Mouse (Mus musculus) neural tube, embryonic 11.5 days (tissue): ENCODE data around the gene Iqcf1. TPM values are rescaled to one million over a fixed set of nuclear protein-coding genes. Genes with fewer than 3 reads are reported as not detected.

ENCODE experiments used
- ATAC-seq: fragments of 200-750 bp; cut with Nextera tagmentation; 2 replicates; pipeline ENCODE4 v1.8.0; 2017; ENCODE audit warnings: moderate number of reproducible peaks, mild to moderate bottlenecking, moderate TSS enrichment, moderate library complexity; ENCODE audit not compliant: insufficient read depth, low FRiP score, low TSS enrichment
- DNase-seq: peaks from one replicate; pipeline ENCODE4 v3.0.0-alpha.2; 2015; ENCODE audit warnings: low spot score
- H3K27ac ChIP-seq: fragments of 300-500 bp; sonication (generic); 2 replicates; pipeline ENCODE4 v1.5.1; 2014; ENCODE audit warnings: low read depth, mild to moderate bottlenecking, low read length
- H3K27me3 ChIP-seq: fragments of 300-500 bp; sonication (generic); 2 replicates; pipeline ENCODE4 v1.6.1; 2014; ENCODE audit warnings: mild to moderate bottlenecking, low read length, mixed read lengths; ENCODE audit not compliant: control insufficient read depth, insufficient read depth
- H3K36me3 ChIP-seq: fragments of 300-500 bp; sonication (generic); 2 replicates; pipeline ENCODE4 v1.6.1; 2014; ENCODE audit warnings: mild to moderate bottlenecking, low read length, moderate library complexity, mixed read lengths; ENCODE audit not compliant: control insufficient read depth, insufficient read depth
- H3K4me1 ChIP-seq: fragments of 300-500 bp; sonication (generic); 2 replicates; pipeline ENCODE4 v1.6.1; 2014; ENCODE audit warnings: low read length, mixed read lengths; ENCODE audit not compliant: control insufficient read depth, insufficient read depth
- H3K4me2 ChIP-seq: fragments of 300-500 bp; sonication (generic); 2 replicates; pipeline ENCODE4 v1.6.1; 2014; ENCODE audit warnings: low read depth, mild to moderate bottlenecking, moderate library complexity
- H3K4me3 ChIP-seq: fragments of 300-500 bp; sonication (generic); 2 replicates; pipeline ENCODE4 v1.5.1; 2014; ENCODE audit warnings: low read depth, low read length
- H3K9ac ChIP-seq: fragments of 300-500 bp; sonication (generic); 2 replicates; pipeline ENCODE4 v1.6.1; 2014; ENCODE audit warnings: mild to moderate bottlenecking, low read length
- H3K9me3 ChIP-seq: fragments of 300-500 bp; sonication (generic); 2 replicates; pipeline ENCODE4 v1.6.1; 2016; ENCODE audit warnings: low read length; ENCODE audit not compliant: control insufficient read depth
- WGBS: fragments of 180-500 bp; shearing (Covaris S2); extraction: QIAGEN DNeasy Blood & Tissue Kit; methylation state at CpG from one replicate; pipeline ENCODE4 v1.1.7; 2014; 5-methylcytosine and 5-hydroxymethylcytosine counted together
- polyA plus RNA-seq: library from polyadenylated mRNA; unstranded; fragments of >200 nt; fragmentation: Nextera tagmentation; extraction: Ambion mirVana; gene quantifications from 2 replicates; pipeline ENCODE4 v1.2.1, GENCODE M21; 2014

Gene Iqcf1
- polyA plus RNA-seq, 1 experiment from 2014 or later = not detected

GRCm38 (mm10) chr9:106454888-106455681, 44.7 kb upstream of the Iqcf1 start:
- WGBS = 0% methylated on average over 16 of the region's 17 CpGs
- peak overlapping the region; percentile 90 for H3K4me3 ChIP-seq

GRCm38 (mm10) chr9:106456325-106457162, 43.2 kb upstream of the Iqcf1 start:
- Histone ChIP-seq H3K9ac (peak overlapping the region; percentile 96), H3K27ac (peak overlapping the region; percentile 65), H3K27me3 (no peaks in the 10 kb centered on the region), H3K4me2 (peak overlapping the region; percentile 99), H3K4me3 (peak overlapping the region; percentile 90), H3K36me3 (peaks cover 9% of the 10 kb centered on the region), H3K4me1 (peaks cover 47% of the 10 kb centered on the region), H3K9me3 (no peaks in the 10 kb centered on the region)
- ATAC-seq = peak; percentile 5; the same call in 1 of the 2 replicates
- DNase-seq = peak; percentile 75
- 29% methylated on average over 15 of the region's 15 CpGs for WGBS

More at GRCm38 (mm10) chr9:106454888-106455681, 44.7 kb upstream of the Iqcf1 start:
- no peaks in the 10 kb centered on the region for H3K9me3 ChIP-seq
- DNase-seq (peak; percentile 68), ATAC-seq (peak; percentile 4; the same call in 1 of the 2 replicates)
- H3K27ac ChIP-seq = peak overlapping the region; percentile 98
- H3K4me1 ChIP-seq = peaks cover 57% of the 10 kb centered on the region
- peak overlapping the region; percentile 99 for H3K4me2 ChIP-seq
- peak overlapping the region; percentile 96 for H3K9ac ChIP-seq
- no peaks in the 10 kb centered on the region for H3K27me3 ChIP-seq
- H3K36me3 ChIP-seq = peaks cover under 1% of the 10 kb centered on the region; the same call in 1 of the 2 replicates

- Histone ChIP-seq H3K4me1 (peaks cover 44% of the 10 kb centered on the region), H3K4me2 (peak overlapping the region; percentile 99), H3K27me3 (no peaks in the 10 kb centered on the region), H3K9ac (peak overlapping the region; percentile 96), H3K27ac (peak overlapping the region; percentile 65), H3K9me3 (no peaks in the 10 kb centered on the region), H3K4me3 (peak overlapping the region; percentile 90), H3K36me3 (peaks cover 12% of the 10 kb centered on the region)
- 31% methylated on average over 9 of the region's 9 CpGs for WGBS
- DNase-seq (no peak), ATAC-seq (no peak)
These were observed 42.6 kb upstream of the Iqcf1 start for GRCm38 (mm10) chr9:106457163-106457559.

GRCm38 (mm10) chr9:106457920-106458319, 41.8 kb upstream of the Iqcf1 start:
- Histone ChIP-seq H3K27me3 (no peaks in the 10 kb centered on the region), H3K4me3 (no peak overlapping the region), H3K4me1 (peaks cover 36% of the 10 kb centered on the region), H3K9me3 (no peaks in the 10 kb centered on the region), H3K4me2 (peak overlapping the region; percentile 99), H3K36me3 (peaks cover 13% of the 10 kb centered on the region), H3K27ac (no peak overlapping the region; the same call in 1 of the 2 replicates), H3K9ac (no peak overlapping the region; the same call in 1 of the 2 replicates)
- WGBS = 61% methylated on average over 5 of the region's 5 CpGs
- ATAC-seq = no peak
- no peak for DNase-seq

GRCm38 (mm10) chr9:106459946-106460345, 39.8 kb upstream of the Iqcf1 start:
- WGBS = 82% methylated on average over 15 of the region's 15 CpGs
- DNase-seq (no peak), ATAC-seq (no peak)
- Histone ChIP-seq H3K36me3 (peaks cover 19% of the 10 kb centered on the region), H3K4me3 (no peak overlapping the region), H3K4me2 (no peak overlapping the region), H3K9me3 (no peaks in the 10 kb centered on the region), H3K27ac (no peak overlapping the region), H3K27me3 (peaks cover 2% of the 10 kb centered on the region; the same call in 1 of the 2 replicates), H3K9ac (no peak overlapping the region), H3K4me1 (peaks cover 48% of the 10 kb centered on the region)

GRCm38 (mm10) chr9:106460401-106461025, 39.3 kb upstream of the Iqcf1 start:
- Histone ChIP-seq H3K36me3 (peaks cover 19% of the 10 kb centered on the region), H3K27me3 (peaks cover 2% of the 10 kb centered on the region; the same call in 1 of the 2 replicates), H3K27ac (no peak overlapping the region), H3K4me2 (no peak overlapping the region), H3K9ac (no peak overlapping the region), H3K4me1 (peaks cover 52% of the 10 kb centered on the region), H3K4me3 (no peak overlapping the region), H3K9me3 (no peaks in the 10 kb centered on the region)
- WGBS = 79% methylated on average over 18 of the region's 18 CpGs
- ATAC-seq (no peak), DNase-seq (no peak)

GRCm38 (mm10) chr9:106461026-106461415, 38.7 kb upstream of the Iqcf1 start:
- Histone ChIP-seq H3K36me3 (peaks cover 19% of the 10 kb centered on the region), H3K27ac (no peak overlapping the region), H3K4me1 (peaks cover 51% of the 10 kb centered on the region), H3K27me3 (peaks cover 2% of the 10 kb centered on the region; the same call in 1 of the 2 replicates), H3K9ac (no peak overlapping the region), H3K4me3 (no peak overlapping the region), H3K9me3 (no peaks in the 10 kb centered on the region), H3K4me2 (no peak overlapping the region)
- ATAC-seq (no peak), DNase-seq (no peak)
- 90% methylated on average over 9 of the region's 9 CpGs for WGBS

GRCm38 (mm10) chr9:106461641-106462429, 37.9 kb upstream of the Iqcf1 start:
- Histone ChIP-seq H3K27me3 (peaks cover 2% of the 10 kb centered on the region; the same call in 1 of the 2 replicates), H3K27ac (no peak overlapping the region), H3K36me3 (peaks cover 19% of the 10 kb centered on the region), H3K4me2 (no peak overlapping the region), H3K9me3 (no peaks in the 10 kb centered on the region), H3K9ac (no peak overlapping the region), H3K4me1 (peaks cover 43% of the 10 kb centered on the region), H3K4me3 (no peak overlapping the region; the same call in 1 of the 2 replicates)
- DNase-seq (no peak), ATAC-seq (no peak)
- whole genome bisulfite sequencing = 85% methylated on average over 16 of the region's 16 CpGs
